Mouse (Mus musculus) intestine, postnatal 0 days (tissue): ENCODE measurements at regions not wholly inside any gene's neighbourhood (a gene's known extent, or its start where the extent isn't known, plus 50 kb on each side); places are given as distances from the start of the nearest gene placed in this dataset.

Experiments
- ATAC-seq: fragments of 200-750 bp; cut with Nextera tagmentation; 2 replicates; pipeline ENCODE4 v1.8.0; 2017; ENCODE audit warnings: mild to moderate bottlenecking, moderate TSS enrichment, moderate library complexity
- H3K27ac ChIP-seq: fragments of 300-500 bp; sonication (generic); 2 replicates; pipeline ENCODE4 v1.5.1; 2014; ENCODE audit warnings: mild to moderate bottlenecking, low read depth, low read length, moderate library complexity
- H3K27me3 ChIP-seq: fragments of 300-500 bp; sonication (generic); replicated peaks from 2 replicates; pipeline ENCODE4 v1.6.1; 2014; ENCODE audit warnings: low read length, mixed read lengths; ENCODE audit not compliant: control insufficient read depth, insufficient read depth
- H3K36me3 ChIP-seq: fragments of 300-500 bp; sonication (generic); 2 replicates; pipeline ENCODE4 v1.6.1; 2014; ENCODE audit warnings: mild to moderate bottlenecking, moderate library complexity; ENCODE audit not compliant: control insufficient read depth, insufficient read depth
- H3K4me1 ChIP-seq: fragments of 300-500 bp; sonication (generic); replicated peaks from 2 replicates; pipeline ENCODE4 v1.6.1; 2014; ENCODE audit warnings: antibody characterized with exemption, low read length, mixed read lengths; ENCODE audit not compliant: control insufficient read depth, insufficient read depth
- H3K4me2 ChIP-seq: fragments of 300-500 bp; sonication (generic); replicated peaks from 2 replicates; pipeline ENCODE4 v1.6.1; 2014; ENCODE audit warnings: low read depth, mild to moderate bottlenecking, moderate library complexity
- H3K4me3 ChIP-seq: fragments of 300-500 bp; sonication (generic); 2 replicates; pipeline ENCODE4 v1.5.1; 2014; ENCODE audit warnings: low read depth, low read length
- H3K9ac ChIP-seq: fragments of 300-500 bp; sonication (generic); 2 replicates; pipeline ENCODE4 v1.6.1; 2014; ENCODE audit warnings: mild to moderate bottlenecking, low read depth, low read length
- H3K9me3 ChIP-seq: fragments of 300-500 bp; sonication (generic); 2 replicates; pipeline ENCODE4 v1.6.1; 2016; ENCODE audit warnings: mixed run types; ENCODE audit not compliant: control insufficient read depth
- CTCF ChIP-seq: sonication (generic); IDR thresholded peaks from 2 replicates; pipeline ENCODE4 v1.5.1; 2016; ENCODE audit warnings: low read depth, mild to moderate bottlenecking, control low read depth, antibody characterized with exemption, moderate library complexity
- WGBS: fragments of 180-500 bp; shearing (Covaris S2); extraction: QIAGEN DNeasy Blood & Tissue Kit; methylation state at CpG from one replicate; pipeline ENCODE4 v1.1.7; 2014; 5-methylcytosine and 5-hydroxymethylcytosine counted together

DNA sequence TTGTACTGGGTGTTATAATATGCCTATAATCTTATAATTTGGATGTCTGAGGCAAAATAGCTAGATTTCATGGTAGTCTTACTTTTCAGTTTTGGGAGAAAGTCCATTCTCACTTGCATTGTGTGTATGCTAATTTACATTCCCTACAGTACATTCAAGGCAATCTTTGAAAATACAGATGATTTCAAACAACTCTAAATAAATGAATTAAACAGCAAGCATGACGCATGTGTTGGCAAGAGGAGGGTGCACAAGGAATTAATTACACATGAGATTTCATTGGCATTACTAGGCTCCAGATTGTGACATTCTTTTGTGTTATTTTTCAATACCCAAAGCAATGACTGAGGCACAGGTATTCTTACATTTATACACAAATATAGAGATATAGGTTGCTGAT, 495.2 kb upstream of the Cypt12 start:
- Histone ChIP-seq H3K4me1 (no peaks in the 10 kb centered on the region), H3K9ac (no peak overlapping the region), H3K27ac (no peak overlapping the region), H3K36me3 (no peaks in the 10 kb centered on the region), H3K9me3 (no peaks in the 10 kb centered on the region), H3K27me3 (no peaks in the 10 kb centered on the region), H3K4me3 (no peak overlapping the region), H3K4me2 (no peak overlapping the region)
- 87% methylated on average over 1 of the region's 1 CpGs for WGBS
- no peak for TF ChIP-seq CTCF
- no peak for ATAC-seq

DNA sequence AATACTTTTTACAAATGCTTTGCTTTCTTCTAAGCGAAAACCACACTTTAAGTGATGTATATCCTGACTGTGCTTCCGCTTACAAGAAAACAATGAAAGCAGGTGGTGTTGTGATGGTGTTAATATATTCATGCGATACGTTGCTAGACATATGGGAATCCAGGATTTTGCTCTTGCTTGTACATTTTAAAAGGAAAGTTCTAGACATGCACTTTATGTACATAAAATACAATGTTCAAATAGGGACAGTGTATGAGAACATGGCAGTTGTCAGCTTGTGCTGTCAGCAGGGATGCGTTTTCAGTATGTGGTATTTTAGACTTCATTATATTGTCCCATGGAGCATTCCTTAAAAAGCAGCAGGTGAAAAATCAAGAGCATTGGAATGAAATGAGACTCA, 487.7 kb upstream of the Cypt12 start:
- no peak for ATAC-seq
- no peaks in the 10 kb centered on the region for H3K36me3 ChIP-seq
- 95% methylated on average over 5 of the region's 5 CpGs for WGBS

GRCm38 (mm10) chr3:17461365-17461764, 486.8 kb upstream of the Cypt12 start:
- Histone ChIP-seq H3K36me3 (no peaks in the 10 kb centered on the region), H3K4me2 (no peak overlapping the region), H3K4me3 (no peak overlapping the region), H3K9me3 (no peaks in the 10 kb centered on the region), H3K4me1 (no peaks in the 10 kb centered on the region), H3K27me3 (no peaks in the 10 kb centered on the region), H3K27ac (no peak overlapping the region), H3K9ac (no peak overlapping the region)
- no peak for TF ChIP-seq CTCF
- peak; percentile 63; the same call in 1 of the 2 replicates for ATAC-seq
- WGBS = 82% methylated on average over 4 of the region's 4 CpGs

More for the DNA sequence above, 487.7 kb upstream of the Cypt12 start:
- H3K9me3 ChIP-seq = no peaks in the 10 kb centered on the region
- H3K4me1 ChIP-seq = no peaks in the 10 kb centered on the region
- no peak overlapping the region for H3K4me2 ChIP-seq
- no peak overlapping the region for H3K9ac ChIP-seq
- H3K27me3 ChIP-seq = no peaks in the 10 kb centered on the region
- no peak overlapping the region for H3K27ac ChIP-seq
- no peak for TF ChIP-seq CTCF
- H3K4me3 ChIP-seq = no peak overlapping the region

DNA sequence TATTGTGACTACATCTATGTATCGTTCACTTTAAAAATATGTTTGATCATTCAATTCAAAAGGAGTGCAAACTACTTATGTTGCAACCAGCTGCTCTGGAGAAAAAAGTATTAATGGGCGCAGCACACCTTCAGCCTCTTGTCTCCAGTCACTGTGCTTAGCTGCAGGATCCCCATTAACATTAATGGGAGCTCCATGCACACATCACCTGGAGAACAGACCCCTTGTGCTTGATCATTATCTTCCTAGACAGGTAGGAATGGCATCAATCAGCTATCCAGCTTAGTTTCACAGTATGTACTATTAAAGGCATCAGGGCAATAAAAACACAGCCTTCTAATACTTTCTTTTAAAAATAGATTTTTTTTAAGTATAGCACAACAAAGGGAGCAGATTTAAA, 474.4 kb upstream of the Cypt12 start:
- no peak for ATAC-seq
- H3K9me3 ChIP-seq = no peaks in the 10 kb centered on the region
- H3K27ac ChIP-seq = no peak overlapping the region
- no peak overlapping the region for H3K4me3 ChIP-seq
- no peaks in the 10 kb centered on the region for H3K4me1 ChIP-seq
- 84% methylated on average over 2 of the region's 2 CpGs for WGBS
- no peak for TF ChIP-seq CTCF
- H3K27me3 ChIP-seq = no peaks in the 10 kb centered on the region
- H3K4me2 ChIP-seq = no peak overlapping the region
- no peaks in the 10 kb centered on the region for H3K36me3 ChIP-seq
- H3K9ac ChIP-seq = no peak overlapping the region

GRCm38 (mm10) chr3:17489240-17490142, 458.7 kb upstream of the Cypt12 start:
- Histone ChIP-seq H3K36me3 (no peaks in the 10 kb centered on the region), H3K4me1 (no peaks in the 10 kb centered on the region), H3K27ac (no peak overlapping the region), H3K4me2 (no peak overlapping the region), H3K4me3 (no peak overlapping the region), H3K9me3 (no peaks in the 10 kb centered on the region), H3K9ac (no peak overlapping the region), H3K27me3 (no peaks in the 10 kb centered on the region)
- WGBS = 33% methylated on average over 4 of the region's 4 CpGs
- no peak for TF ChIP-seq CTCF
- ATAC-seq = no peak

DNA sequence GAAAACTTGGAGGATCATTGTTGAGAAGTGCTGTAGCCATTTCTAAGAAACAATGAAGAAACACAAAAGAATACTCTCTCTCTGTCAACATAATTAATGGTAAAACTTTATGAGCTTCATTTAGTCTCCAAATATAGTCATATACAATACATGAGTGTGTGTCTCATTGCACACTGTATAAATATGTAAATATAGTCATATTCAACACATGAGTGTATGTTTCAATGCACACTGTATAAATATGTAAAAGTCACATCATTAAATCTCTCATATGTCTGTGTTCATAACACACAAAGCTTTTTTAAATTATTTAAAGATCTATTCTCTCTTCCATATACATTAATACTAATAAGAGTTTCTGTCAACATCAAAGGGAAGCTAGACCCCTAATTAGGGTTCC, 457.6 kb upstream of the Cypt12 start:
- no peaks in the 10 kb centered on the region for H3K36me3 ChIP-seq
- no peak overlapping the region for H3K9ac ChIP-seq
- H3K27ac ChIP-seq = no peak overlapping the region
- no peaks in the 10 kb centered on the region for H3K27me3 ChIP-seq
- no peaks in the 10 kb centered on the region for H3K4me1 ChIP-seq
- no peak for TF ChIP-seq CTCF
- no peak overlapping the region for H3K4me2 ChIP-seq
- no peak overlapping the region for H3K4me3 ChIP-seq
- H3K9me3 ChIP-seq = no peaks in the 10 kb centered on the region
- no peak for ATAC-seq

DNA sequence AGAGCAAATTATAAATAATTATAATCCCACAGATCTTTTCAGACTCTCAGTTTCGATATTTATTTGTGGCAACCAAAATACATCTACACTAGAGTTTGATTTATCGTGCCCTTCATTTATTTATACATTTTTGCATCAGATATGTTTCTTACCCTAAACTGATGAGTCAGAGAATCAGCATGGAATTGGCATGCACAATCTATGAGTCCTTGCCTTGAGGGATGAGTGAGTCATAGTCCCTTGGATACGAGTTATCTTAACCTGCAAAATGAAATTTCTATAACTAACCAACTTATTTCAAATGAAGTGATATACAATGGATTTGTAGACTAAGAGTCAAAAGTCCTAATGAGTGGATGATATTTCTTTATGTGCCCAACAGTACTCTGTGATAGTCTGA, 449.9 kb upstream of the Cypt12 start:
- no peak for TF ChIP-seq CTCF
- Histone ChIP-seq H3K27me3 (no peaks in the 10 kb centered on the region), H3K9me3 (no peaks in the 10 kb centered on the region), H3K36me3 (no peaks in the 10 kb centered on the region), H3K4me1 (no peaks in the 10 kb centered on the region), H3K4me2 (no peak overlapping the region), H3K27ac (no peak overlapping the region), H3K9ac (no peak overlapping the region), H3K4me3 (no peak overlapping the region)
- 84% methylated on average over 3 of the region's 3 CpGs for WGBS
- no peak for ATAC-seq
